Mouse (Mus musculus) bone marrow macrophage, adult 2 months (primary cell): ENCODE data around the gene Ppp1r9a.

Experiments
- CTCF ChIP-seq: IDR thresholded peaks from 2 replicates; pipeline ENCODE4 v1.5.1; 2012; ENCODE audit warnings: low read depth, mild to moderate bottlenecking, low read length, moderate library complexity
- POLR2A ChIP-seq: IDR thresholded peaks from 2 replicates; pipeline ENCODE4 v1.6.1; 2012; ENCODE audit warnings: mild to moderate bottlenecking, low read depth, low read length, borderline replicate concordance

GRCm38 (mm10) chr6:5199916-5200315 is 297.2 kb downstream of the Ppp1r9a start:
- TF ChIP-seq CTCF (no peak), POLR2A (no peak)
